Mouse (Mus musculus) bone marrow macrophage, adult 2 months (primary cell): ENCODE results near the gene Polr1a.

Experiments
- CTCF ChIP-seq: IDR thresholded peaks from 2 replicates; pipeline ENCODE4 v1.5.1; 2012; ENCODE audit warnings: low read depth, mild to moderate bottlenecking, low read length, moderate library complexity
- POLR2A ChIP-seq: IDR thresholded peaks from 2 replicates; pipeline ENCODE4 v1.6.1; 2012; ENCODE audit warnings: mild to moderate bottlenecking, low read depth, low read length, borderline replicate concordance

DNA sequence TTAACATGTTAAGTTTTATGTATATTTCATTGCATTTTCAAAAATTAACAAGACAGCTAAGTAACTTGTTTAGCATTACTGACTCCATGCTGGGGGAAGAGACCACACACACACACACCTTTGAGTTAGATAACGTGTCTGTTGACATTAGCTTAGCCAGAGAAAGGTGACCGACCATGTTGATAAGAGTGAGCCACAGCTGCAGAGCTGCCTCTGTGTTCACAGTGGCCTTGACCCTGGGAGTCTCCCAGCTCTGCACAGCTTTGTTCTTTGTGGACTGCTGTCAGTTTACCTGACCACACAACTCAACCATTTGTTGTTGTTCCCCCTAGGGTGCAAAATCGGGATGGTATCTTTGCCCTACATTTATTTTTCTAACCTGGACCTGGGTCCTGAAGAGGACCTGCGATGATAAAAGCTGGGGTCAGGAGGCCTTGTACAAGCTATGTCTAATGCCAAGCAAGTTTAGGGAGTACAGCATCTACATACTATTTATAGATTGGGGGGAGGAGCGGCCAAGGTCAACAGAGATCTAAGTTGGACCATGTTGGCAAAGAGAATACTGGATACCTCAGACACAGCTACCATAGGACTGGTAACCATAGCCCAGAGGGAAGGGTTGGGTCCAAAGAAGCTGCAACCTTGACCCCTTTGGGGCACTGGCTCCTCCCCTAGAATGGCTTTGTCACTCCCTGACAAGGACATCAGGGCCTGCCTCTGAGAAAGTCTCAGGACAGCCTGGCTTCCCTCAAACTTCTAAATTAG lies 3.0 kb downstream of the Polr1a start:
- TF ChIP-seq POLR2A, result no peak
- no peak for TF ChIP-seq CTCF
